Mouse (Mus musculus) E14TG2a.4 (cell line): ENCODE data around the gene St6galnac3.

Experiments
- H3K27me3 ChIP-seq: 2 replicates; pipeline ENCODE4 v1.6.1; 2014; ENCODE audit warnings: low read length, control low read depth; ENCODE audit not compliant: insufficient read depth
- H3K36me3 ChIP-seq: 2 replicates; pipeline ENCODE4 v1.6.1; 2014; ENCODE audit warnings: low read length, control low read depth; ENCODE audit not compliant: insufficient read depth
- H3K4me1 ChIP-seq: replicated peaks from 2 replicates; pipeline ENCODE4 v1.6.1; 2014; ENCODE audit warnings: low read depth, low read length, control low read depth
- H3K4me3 ChIP-seq: replicated peaks from 2 replicates; pipeline ENCODE4 v1.5.1; 2014; ENCODE audit warnings: mild to moderate bottlenecking, low read length
- H3K9me3 ChIP-seq: 2 replicates; pipeline ENCODE4 v1.6.1; 2014; ENCODE audit warnings: low read length, control low read depth
- CTCF ChIP-seq: conservative IDR thresholded peaks from 2 replicates; pipeline ENCODE4 v1.5.1; 2014; ENCODE audit warnings: low read length
- NANOG ChIP-seq: IDR thresholded peaks from 2 replicates; pipeline ENCODE4 v1.6.1; 2014; ENCODE audit warnings: borderline replicate concordance, low read length, mixed read lengths
- POU5F1 ChIP-seq: IDR thresholded peaks from 2 replicates; pipeline ENCODE4 v1.6.1; 2014; ENCODE audit warnings: low read length, borderline replicate concordance

Gene St6galnac3

GRCm38 (mm10) chr3:153739351-153739750 lies 14.4 kb upstream of the St6galnac3 start:
- TF ChIP-seq NANOG = no peak
- TF ChIP-seq POU5F1 = no peak
- no peak for TF ChIP-seq CTCF
- no peaks in the 10 kb centered on the region for H3K27me3 ChIP-seq
- H3K4me3 ChIP-seq = no peak overlapping the region
- H3K36me3 ChIP-seq = no peaks in the 10 kb centered on the region
- no peaks in the 10 kb centered on the region for H3K9me3 ChIP-seq
- no peaks in the 10 kb centered on the region for H3K4me1 ChIP-seq

- Histone ChIP-seq H3K4me1 (no peaks in the 10 kb centered on the region), H3K27me3 (no peaks in the 10 kb centered on the region), H3K36me3 (no peaks in the 10 kb centered on the region), H3K9me3 (no peaks in the 10 kb centered on the region), H3K4me3 (no peak overlapping the region)
- TF ChIP-seq NANOG (no peak), CTCF (no peak), POU5F1 (no peak)
These were observed 13.4 kb upstream of the St6galnac3 start for GRCm38 (mm10) chr3:153738421-153738820.

GRCm38 (mm10) chr3:153736756-153737280 lies 11.8 kb upstream of the St6galnac3 start:
- Histone ChIP-seq H3K9me3 (no peaks in the 10 kb centered on the region), H3K4me1 (no peaks in the 10 kb centered on the region), H3K4me3 (no peak overlapping the region), H3K36me3 (no peaks in the 10 kb centered on the region), H3K27me3 (no peaks in the 10 kb centered on the region)
- TF ChIP-seq CTCF (no peak), NANOG (no peak), POU5F1 (no peak)

GRCm38 (mm10) chr3:153735796-153736549 lies 11.0 kb upstream of the St6galnac3 start:
- TF ChIP-seq POU5F1 = no peak
- TF ChIP-seq CTCF = no peak
- no peak for TF ChIP-seq NANOG
- H3K36me3 ChIP-seq = no peaks in the 10 kb centered on the region
- no peaks in the 10 kb centered on the region for H3K27me3 ChIP-seq
- no peaks in the 10 kb centered on the region for H3K9me3 ChIP-seq
- no peak overlapping the region for H3K4me3 ChIP-seq
- no peaks in the 10 kb centered on the region for H3K4me1 ChIP-seq

GRCm38 (mm10) chr3:153734741-153735140 lies 9.8 kb upstream of the St6galnac3 start:
- TF ChIP-seq POU5F1 (no peak), NANOG (no peak), CTCF (no peak)
- Histone ChIP-seq H3K36me3 (no peaks in the 10 kb centered on the region), H3K9me3 (no peaks in the 10 kb centered on the region), H3K4me3 (no peak overlapping the region), H3K4me1 (no peaks in the 10 kb centered on the region), H3K27me3 (peaks cover 1% of the 10 kb centered on the region; the same call in 1 of the 2 replicates)

DNA sequence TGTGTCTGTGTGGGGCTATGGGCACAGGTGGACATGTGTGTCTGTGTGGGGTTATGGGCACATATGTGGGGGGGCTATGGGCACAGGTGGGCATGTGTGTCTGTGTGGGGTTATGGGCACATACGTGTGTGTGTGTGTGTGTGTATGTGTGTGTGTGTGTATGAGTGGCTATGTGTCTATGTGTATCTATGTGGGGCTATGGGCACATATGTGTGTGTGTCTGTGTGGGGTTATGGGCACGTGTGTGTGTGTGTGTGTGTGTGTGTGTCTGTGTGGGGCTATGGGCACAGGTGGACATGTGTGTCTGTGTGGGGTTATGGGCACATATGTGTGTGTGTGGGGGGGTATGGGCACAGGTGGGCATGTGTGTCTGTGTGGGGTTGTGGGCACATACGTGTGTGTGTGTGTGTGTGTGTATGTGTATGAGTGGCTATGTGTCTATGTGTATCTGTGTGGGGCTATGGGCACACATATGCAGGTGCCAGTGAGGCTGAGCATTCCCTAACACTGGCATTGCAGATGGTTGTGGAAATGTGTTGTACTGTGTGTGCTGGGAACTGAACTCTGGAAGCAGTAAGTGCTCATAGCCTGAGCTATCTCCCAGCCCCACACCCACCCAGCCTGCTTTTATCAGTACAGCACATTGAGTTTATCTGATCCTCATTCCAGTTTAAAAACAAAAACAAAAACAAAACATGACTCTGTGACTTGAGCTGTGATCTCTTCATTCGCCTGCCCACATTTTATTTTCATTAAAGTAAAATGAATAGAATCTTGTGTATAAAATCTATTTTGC lies 8.6 kb upstream of the St6galnac3 start:
- Histone ChIP-seq H3K4me1 (no peaks in the 10 kb centered on the region), H3K36me3 (no peaks in the 10 kb centered on the region), H3K9me3 (no peaks in the 10 kb centered on the region), H3K27me3 (peaks cover 2% of the 10 kb centered on the region; the same call in 1 of the 2 replicates), H3K4me3 (no peak overlapping the region)
- no peak for TF ChIP-seq POU5F1
- no peak for TF ChIP-seq NANOG
- no peak for TF ChIP-seq CTCF

GRCm38 (mm10) chr3:153732749-153733148 lies 7.8 kb upstream of the St6galnac3 start:
- Histone ChIP-seq H3K4me1 (no peaks in the 10 kb centered on the region), H3K27me3 (peaks cover 2% of the 10 kb centered on the region), H3K9me3 (no peaks in the 10 kb centered on the region), H3K4me3 (no peak overlapping the region), H3K36me3 (no peaks in the 10 kb centered on the region)
- no peak for TF ChIP-seq NANOG
- TF ChIP-seq POU5F1 = no peak
- TF ChIP-seq CTCF = no peak

DNA sequence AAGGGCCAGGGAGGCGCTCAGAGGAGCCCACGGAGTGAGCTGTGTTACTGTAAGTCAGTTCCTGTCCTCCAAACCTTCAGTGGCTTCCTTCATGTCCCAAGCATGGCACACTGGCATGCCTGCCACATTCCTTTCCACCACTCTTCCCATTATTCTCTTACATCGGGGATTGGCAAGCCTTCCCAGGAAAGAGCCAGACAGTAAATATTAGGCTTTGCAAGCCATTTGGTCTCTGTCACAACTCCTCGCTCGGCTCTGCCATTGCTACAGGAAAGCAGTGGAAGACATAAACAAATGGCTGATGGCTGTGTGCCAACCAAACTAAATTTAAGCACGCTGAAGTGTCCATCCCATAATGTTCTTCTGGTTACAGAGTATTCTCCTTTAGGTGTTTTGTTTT lies 7.1 kb upstream of the St6galnac3 start:
- H3K4me3 ChIP-seq = no peak overlapping the region
- TF ChIP-seq NANOG (no peak), POU5F1 (no peak), CTCF (no peak)
- no peaks in the 10 kb centered on the region for H3K9me3 ChIP-seq
- H3K36me3 ChIP-seq = no peaks in the 10 kb centered on the region
- H3K27me3 ChIP-seq = peaks cover 2% of the 10 kb centered on the region
- no peaks in the 10 kb centered on the region for H3K4me1 ChIP-seq
